ENCODE assay signal across 29 mouse cellular contexts in the genomic region with DNA sequence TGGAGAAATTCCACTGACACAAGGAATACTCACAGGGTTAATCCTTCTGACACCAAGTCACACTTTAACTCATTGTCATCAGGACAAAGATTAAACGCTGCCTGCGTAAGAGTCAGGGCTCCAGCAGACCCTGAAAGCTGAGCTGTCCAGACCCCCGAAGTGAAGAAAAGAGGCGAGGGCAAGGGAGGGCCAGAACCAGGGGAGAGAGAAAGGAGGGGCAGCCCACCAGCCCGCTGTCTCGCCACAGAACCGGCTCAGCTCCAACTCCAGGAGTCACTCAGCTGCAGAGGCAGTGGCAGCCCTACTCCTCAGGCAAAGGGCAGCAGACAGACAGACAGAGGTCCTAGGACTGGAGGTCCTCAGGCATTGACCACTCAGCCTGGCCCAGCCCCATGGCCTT. TPM values are rescaled to one million over a fixed set of nuclear protein-coding genes. Genes with fewer than 3 reads are reported as not detected.
DNase-seq lines count a peak whose midpoint lies in the region; ATAC-seq and TF ChIP-seq lines count a peak whose summit lies in the region.
"Had no signal": no experiment of that assay in that cellular context is flagged by ENCODE, and none has a peak within 500 bp of the region (broad histone marks: within the 10 kb centered on the region; RNA-seq: fewer than 3 reads in every experiment).

A gene (plus strand): TSS at position 136 of the 400 bp plus-strand sequence.

- no peak within 1 kb of the TSS for H3K4me3 ChIP-seq in midbrain, embryonic 11.5 days (ENCODE audit: low read depth, low read length)
- H3K4me3 ChIP-seq in midbrain, embryonic 14.5 days (replicated peaks; ENCODE audit: low read depth, low read length): no peak within 1 kb of the TSS
- no peak within 1 kb of the TSS for H3K4me3 ChIP-seq in midbrain, postnatal 0 days (ENCODE audit: low read depth, low read length)
- H3K4me3 ChIP-seq: forebrain, embryonic 13.5 days; heart, embryonic 13.5 days; intestine, embryonic 15.5 days; left cerebral cortex, adult 2 months had no signal

- no peak within 1 kb of the TSS for H3K27ac ChIP-seq in midbrain, embryonic 11.5 days (ENCODE audit: low read depth, low read length)
- H3K27ac ChIP-seq in midbrain, embryonic 14.5 days (replicated peaks; ENCODE audit: low read depth, low read length): no peak within 1 kb of the TSS
- no peak within 1 kb of the TSS for H3K27ac ChIP-seq in midbrain, postnatal 0 days (ENCODE audit: low read depth, low read length)
- H3K27ac ChIP-seq: forebrain, embryonic 13.5 days; heart, embryonic 13.5 days; intestine, embryonic 15.5 days; left cerebral cortex, adult 2 months had no signal

- 3% methylated on average over 7 of the region's 7 CpGs for WGBS in midbrain, embryonic 11.5 days
- WGBS in midbrain, embryonic 14.5 days: 3% methylated on average over 7 of the region's 7 CpGs
- WGBS in midbrain, postnatal 0 days: 9% methylated on average over 7 of the region's 7 CpGs

- H3K9ac ChIP-seq in midbrain, embryonic 11.5 days (ENCODE audit: low read length): no peak within 1 kb of the TSS
- H3K9ac ChIP-seq in midbrain, embryonic 14.5 days (replicated peaks; ENCODE audit: low read length): no peak within 1 kb of the TSS
- no peak within 1 kb of the TSS for H3K9ac ChIP-seq in midbrain, postnatal 0 days (replicated peaks; ENCODE audit: low read length, poor library complexity, severe bottlenecking)
- H3K9ac ChIP-seq: forebrain, embryonic 13.5 days; heart, embryonic 13.5 days; intestine, embryonic 15.5 days had no signal

- H3K9me3 ChIP-seq in midbrain, embryonic 11.5 days (ENCODE audit: control insufficient read depth, low read length): no peaks in the 10 kb centered on the region
- no peaks in the 10 kb centered on the region for H3K9me3 ChIP-seq in midbrain, embryonic 14.5 days (ENCODE audit: control insufficient read depth, low read length)
- H3K9me3 ChIP-seq in midbrain, postnatal 0 days (ENCODE audit: low read length): no peaks in the 10 kb centered on the region
- H3K9me3 ChIP-seq: forebrain, embryonic 13.5 days; heart, embryonic 13.5 days; intestine, embryonic 15.5 days had no signal

- H3K27me3 ChIP-seq in midbrain, embryonic 11.5 days (ENCODE audit: control insufficient read depth, insufficient read depth, low read length): no peaks in the 10 kb centered on the region
- no peaks in the 10 kb centered on the region for H3K27me3 ChIP-seq in midbrain, embryonic 14.5 days (ENCODE audit: control insufficient read depth, insufficient read depth, low read length)
- no peaks in the 10 kb centered on the region for H3K27me3 ChIP-seq in midbrain, postnatal 0 days (ENCODE audit: insufficient read depth, low read length)
- H3K27me3 ChIP-seq: forebrain, embryonic 13.5 days; intestine, embryonic 15.5 days had no signal

- H3K4me2 ChIP-seq in midbrain, embryonic 11.5 days: no peak within 1 kb of the TSS
- no peak within 1 kb of the TSS for H3K4me2 ChIP-seq in midbrain, embryonic 14.5 days (ENCODE audit: low read length)
- no peak within 1 kb of the TSS for H3K4me2 ChIP-seq in midbrain, postnatal 0 days (ENCODE audit: low read depth, low read length, poor library complexity, severe bottlenecking)
- H3K4me2 ChIP-seq: forebrain, embryonic 13.5 days; heart, embryonic 13.5 days; intestine, embryonic 15.5 days; liver, embryonic 11.5 days had no signal

- no peak for TF ChIP-seq CTCF in midbrain, postnatal 0 days (IDR thresholded peaks at IDR 0.05)

- 0 out of 2 replicates have a peak, but pooled peaks have one; percentile 50 for ATAC-seq in midbrain, embryonic 11.5 days (ENCODE audit: low FRiP score)
- no peak for ATAC-seq in midbrain, embryonic 14.5 days (ENCODE audit: low FRiP score, low TSS enrichment)
- ATAC-seq in midbrain, postnatal 0 days (ENCODE audit: low FRiP score): no peak
- ATAC-seq: forebrain, embryonic 13.5 days; intestine, embryonic 15.5 days; Patski had no signal

- DNase-seq in embryo, embryonic 10 days (ENCODE audit: low spot score): peak; percentile 13
- no peak for DNase-seq in embryo, embryonic 10.5 days (ENCODE audit: low spot score)
- no peak for DNase-seq in midbrain, embryonic 11.5 days (ENCODE audit: low spot score, missing footprints)
- no peak for DNase-seq in midbrain, embryonic 14.5 days
- DNase-seq in kidney, postnatal 10 days: peak; percentile 28
- DNase-seq in midbrain, postnatal 0 days (ENCODE audit: low spot score): no peak
- DNase-seq in thymus, postnatal 4 days: no peak
- no peak for DNase-seq in thymus, adult 18-20 months
- DNase-seq: adrenal gland, adult 8-10 months; cerebellum, adult 11-12 months; cerebellum, postnatal 25 days; gastrocnemius, postnatal 10 days; heart, adult 11 months; heart, postnatal 4 days; layer of hippocampus, adult 9-11 months; lung, adult 2 months; lung, postnatal 36 days; right cerebral cortex, postnatal 14 days; spleen, adult 18-20 months had no signal

- H3K4me1 ChIP-seq in midbrain, embryonic 11.5 days (ENCODE audit: control insufficient read depth, insufficient read depth, low read length): peaks cover 6% of the 10 kb centered on the region; the same call in 1 of the 2 replicates
- no peaks in the 10 kb centered on the region for H3K4me1 ChIP-seq in midbrain, embryonic 14.5 days (ENCODE audit: control insufficient read depth, insufficient read depth, low read length)
- no peaks in the 10 kb centered on the region for H3K4me1 ChIP-seq in midbrain, postnatal 0 days (ENCODE audit: insufficient read depth, low read length)
- H3K4me1 ChIP-seq: forebrain, embryonic 13.5 days; heart, embryonic 13.5 days; intestine, embryonic 15.5 days had no signal

- no peaks in the 10 kb centered on the region for H3K36me3 ChIP-seq in midbrain, embryonic 11.5 days (ENCODE audit: control insufficient read depth, insufficient read depth, low read length)
- no peaks in the 10 kb centered on the region for H3K36me3 ChIP-seq in midbrain, embryonic 14.5 days (ENCODE audit: control insufficient read depth, insufficient read depth, low read length)
- H3K36me3 ChIP-seq in midbrain, postnatal 0 days (ENCODE audit: insufficient read depth, low read length): no peaks in the 10 kb centered on the region
- H3K36me3 ChIP-seq: heart, embryonic 13.5 days; intestine, embryonic 15.5 days had no signal

RNA-seq across cellular contexts. Expression of the gene that starts here (rescaled TPM):
- 0.42 and 0.51 TPM in 2 replicates for polyA plus RNA-seq in midbrain, embryonic 11.5 days (2014; fragmentation: Nextera tagmentation; extraction: Ambion mirVana)
- 8.0 TPM in 1 of 2 replicates, not detected in the other for polyA plus RNA-seq in midbrain, embryonic 14.5 days (2014; fragmentation: Nextera tagmentation; extraction: Ambion mirVana)
- total RNA-seq in midbrain, postnatal 0 days (2014; rRNA removed): 17.2 and 18.3 TPM in 2 replicates
- polyA plus RNA-seq in midbrain, postnatal 0 days (2015; fragmentation: Nextera tagmentation; extraction: Ambion mirVana): 13.1 and 14.7 TPM in 2 replicates
- total RNA-seq: adrenal gland, adult 8-10 months; ES-E14; gastrocnemius, postnatal 10 days; heart, postnatal 4 days; neutrophil, adult 5-6 weeks had no signal
- polyA plus RNA-seq: heart, embryonic 13.5 days; intestine, embryonic 15.5 days; limb, embryonic 11.5 days; liver, embryonic 11.5 days; lung, adult 2 months; Patski; stomach, embryonic 14.5 days had no signal

Comparison
In these comparisons a context has a peak if more than half of its experiments do, and no peak if none do; other contexts are left out.
1. DNase-seq: peak in embryo, embryonic 10 days (single experiment) and kidney, postnatal 10 days (single experiment); none in embryo, embryonic 10.5 days (single experiment), midbrain, embryonic 11.5 days (single experiment), midbrain, embryonic 14.5 days (single experiment), midbrain, postnatal 0 days (single experiment), thymus, postnatal 4 days (single experiment) and thymus, adult 18-20 months (0 of 2).
2. Peak in ATAC-seq in midbrain, embryonic 11.5 days; RNA of the gene not detected or under 1 TPM.